Mouse (Mus musculus) central nervous system, embryonic 14 days (tissue): ENCODE data around the gene Tspear. TPM values are rescaled to one million over a fixed set of nuclear protein-coding genes. Genes with fewer than 3 reads are reported as not detected.

Experiments
- polyA plus RNA-seq: library from polyadenylated mRNA; depleted of rRNA; stranded (reverse); fragments of >200 nt; gene quantifications from 2 replicates; pipeline ENCODE4 v1.2.3, GENCODE M21; 2012; rRNA removed

Tspear gene
- 0.48 and 1.0 TPM in 2 replicates for polyA plus RNA-seq

DNA sequence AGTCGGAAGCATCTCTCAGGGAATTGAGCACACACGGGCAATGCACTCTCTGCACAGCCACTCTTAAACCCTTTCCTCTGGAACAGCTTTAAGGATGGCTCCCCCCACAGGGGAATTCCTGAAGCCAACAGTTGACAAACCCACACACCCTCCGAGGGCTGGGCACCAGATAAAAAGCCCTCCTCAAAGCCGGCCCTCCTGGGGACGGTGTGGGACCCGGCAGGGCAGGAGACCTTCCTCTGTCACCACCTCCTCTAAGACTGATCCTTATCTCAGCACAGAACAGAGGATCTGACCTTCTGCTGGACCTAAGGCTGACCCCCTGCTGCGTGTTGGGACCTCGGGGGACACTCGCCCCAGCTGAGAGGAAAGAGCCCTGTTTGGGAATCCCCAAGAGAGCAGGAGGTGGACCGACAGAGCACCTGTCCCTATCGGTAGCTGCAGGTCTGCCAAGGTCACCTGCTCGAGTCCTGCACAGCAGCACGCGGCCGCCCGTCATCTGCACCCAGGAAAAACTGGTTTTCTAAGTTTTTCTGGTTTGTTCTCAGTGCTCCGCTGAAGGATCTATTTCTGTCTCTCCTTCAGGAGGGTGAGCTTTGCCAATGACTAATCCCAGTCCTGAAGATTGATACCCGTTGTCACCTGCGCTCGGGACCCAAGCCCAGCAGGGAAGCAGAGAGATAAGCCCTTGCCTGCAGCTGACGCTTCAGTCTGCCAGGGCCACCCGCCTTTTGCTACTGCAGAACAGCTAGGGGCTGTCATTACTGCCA, at the start of gene Tspear:
Tspear (plus strand) TSS at position 675 of the 770 bp plus-strand sequence.

GRCm38 (mm10) chr10:77690356-77690807, 4.0 kb downstream of the Tspear start, which contains the start of gene Gm19402:
TSS of gene Gm19402 (minus strand) at chr10:77690757.

GRCm38 (mm10) chr10:77697133-77697532, 10.8 kb downstream of the Tspear start, which contains the start of gene Gm9508:
TSS of gene Gm9508 (minus strand) at chr10:77697233.

GRCm38 (mm10) chr10:77706326-77706725, 20.0 kb downstream of the Tspear start, which contains the start of gene Gm10272:
TSS of gene Gm10272 (plus strand) at chr10:77706626.

GRCm38 (mm10) chr10:77711157-77711556, 24.8 kb downstream of the Tspear start, which contains the start of gene Gm10024:
TSS of gene Gm10024 (plus strand) at chr10:77711457.

DNA sequence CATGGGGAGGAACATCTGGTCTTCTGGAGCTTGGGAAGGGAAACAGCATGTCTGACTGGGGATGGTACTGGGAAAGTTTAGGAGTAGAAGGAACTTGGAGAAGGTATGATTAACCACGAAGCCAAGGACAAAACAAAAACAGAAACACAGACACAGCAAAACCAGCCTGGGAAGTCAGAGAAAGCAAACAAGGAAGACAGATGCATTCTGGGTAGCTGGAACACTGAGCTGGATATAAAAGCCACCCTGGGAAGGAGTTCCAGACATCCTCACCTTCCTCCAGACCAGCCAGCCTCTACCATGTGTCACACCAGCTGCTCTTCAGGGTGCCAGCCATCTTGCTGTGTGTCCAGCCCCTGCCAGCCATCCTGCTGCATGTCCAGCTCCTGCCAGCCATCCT, 29.1 kb downstream of the Tspear start, which contains the start of gene Gm10142:
Gm10142 (plus strand) TSS at position 301 of the 400 bp plus-strand sequence.

DNA sequence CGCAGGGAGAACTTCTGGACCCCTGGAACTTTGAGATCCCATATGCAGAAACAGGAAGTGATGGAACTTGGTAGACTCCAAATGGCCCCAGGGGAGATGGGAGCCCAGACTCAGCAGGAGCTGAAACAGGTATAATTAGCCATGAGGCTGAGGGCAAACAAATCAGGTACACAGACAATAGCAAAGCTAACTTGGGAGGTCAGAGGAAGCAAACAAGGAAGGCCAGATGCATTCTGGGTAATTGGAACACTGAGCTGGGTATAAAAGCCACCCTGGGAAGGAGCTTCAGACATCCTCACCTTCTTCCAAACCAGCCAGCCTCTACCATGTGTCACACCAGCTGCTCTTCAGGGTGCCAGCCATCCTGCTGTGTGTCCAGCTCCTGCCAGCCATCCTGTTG, 33.9 kb downstream of the Tspear start, which contains the start of gene Krtap12-1:
Krtap12-1 (plus strand) TSS at position 301 of the 400 bp plus-strand sequence.

DNA sequence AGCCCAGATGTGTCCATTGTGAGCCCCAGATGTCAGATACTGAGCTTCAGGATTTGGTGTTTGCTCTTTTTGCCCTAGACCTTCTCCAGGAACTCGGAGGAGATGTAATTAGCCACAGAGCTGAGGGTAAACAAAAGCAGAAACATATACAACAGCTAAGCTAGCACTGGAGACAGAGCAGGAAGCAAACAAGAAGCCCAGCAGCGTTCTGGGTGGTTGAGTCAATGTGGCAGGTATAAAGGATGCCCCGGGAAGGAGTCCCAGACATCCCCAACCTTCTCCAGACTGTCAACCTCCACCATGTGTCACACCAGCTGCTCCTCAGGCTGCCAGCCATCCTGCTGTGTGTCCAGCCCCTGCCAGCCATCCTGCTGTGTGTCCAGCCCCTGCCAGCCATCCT, 39.8 kb downstream of the Tspear start, which contains the start of gene Gm10100:
Gm10100 (plus strand) TSS at position 301 of the 400 bp plus-strand sequence.

GRCm38 (mm10) chr10:77741924-77742688, 55.7 kb downstream of the Tspear start, which contains the start of gene Gm18596:
TSS of gene Gm18596 (minus strand) at chr10:77742638.

GRCm38 (mm10) chr10:77751254-77751653, 64.9 kb downstream of the Tspear start, which contains the start of gene Gm9736:
TSS of gene Gm9736 (minus strand) at chr10:77751354.

DNA sequence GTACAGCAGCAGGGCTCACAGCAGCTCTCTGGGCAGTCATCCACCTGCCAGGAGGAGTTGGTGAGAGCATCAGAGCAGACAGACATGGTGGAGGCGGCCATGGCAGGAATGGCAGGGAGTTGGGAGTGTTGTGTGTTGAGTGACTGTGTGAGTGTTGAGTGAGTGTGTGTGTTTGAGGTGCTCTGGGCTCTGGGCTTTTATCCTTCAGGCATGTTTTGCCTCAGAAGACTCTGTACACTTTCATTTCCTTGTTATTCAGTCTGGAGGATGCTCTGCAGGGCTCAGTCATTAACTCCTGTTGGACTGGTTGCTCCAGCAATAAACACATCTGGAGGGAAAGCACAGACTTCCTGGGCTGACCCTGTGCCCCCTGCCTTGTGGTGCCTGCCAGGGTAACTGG, 73.2 kb downstream of the Tspear start, which contains the start of gene Gm3233:
Gm3233 (minus strand) TSS at position 101 of the 400 bp plus-strand sequence.

GRCm38 (mm10) chr10:77771225-77771624, 84.9 kb downstream of the Tspear start, which contains the start of gene Gm3238:
TSS of gene Gm3238 (minus strand) at chr10:77771325.

DNA sequence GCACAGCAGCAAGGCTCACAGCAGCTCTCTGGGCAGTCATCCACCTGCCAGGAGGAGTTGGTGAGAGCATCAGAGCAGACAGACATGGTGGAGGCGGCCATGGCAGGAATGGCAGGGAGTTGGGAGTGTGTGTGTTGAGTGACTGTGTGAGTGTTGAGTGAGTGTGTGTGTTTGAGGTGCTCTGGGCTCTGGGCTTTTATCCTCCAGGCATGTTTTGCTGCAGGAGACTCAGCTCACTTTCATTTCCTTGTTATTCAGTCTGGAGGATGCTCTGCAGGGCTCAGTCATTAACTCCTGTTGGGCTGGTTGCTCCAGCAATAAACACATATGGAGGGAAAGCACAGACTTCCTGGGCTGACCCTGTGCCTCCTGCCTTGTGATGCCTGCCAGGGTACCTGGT, 90.5 kb downstream of the Tspear start, which contains the start of gene Gm7138:
Gm7138 (minus strand) TSS at position 101 of the 400 bp plus-strand sequence.

GRCm38 (mm10) chr10:77782442-77782841, 96.1 kb downstream of the Tspear start, which contains the start of gene Gm3250:
TSS of gene Gm3250 (minus strand) at chr10:77782542.

GRCm38 (mm10) chr10:77787876-77788275, 101.5 kb downstream of the Tspear start, which contains the start of gene Gm7137:
TSS of gene Gm7137 (minus strand) at chr10:77788200.

DNA sequence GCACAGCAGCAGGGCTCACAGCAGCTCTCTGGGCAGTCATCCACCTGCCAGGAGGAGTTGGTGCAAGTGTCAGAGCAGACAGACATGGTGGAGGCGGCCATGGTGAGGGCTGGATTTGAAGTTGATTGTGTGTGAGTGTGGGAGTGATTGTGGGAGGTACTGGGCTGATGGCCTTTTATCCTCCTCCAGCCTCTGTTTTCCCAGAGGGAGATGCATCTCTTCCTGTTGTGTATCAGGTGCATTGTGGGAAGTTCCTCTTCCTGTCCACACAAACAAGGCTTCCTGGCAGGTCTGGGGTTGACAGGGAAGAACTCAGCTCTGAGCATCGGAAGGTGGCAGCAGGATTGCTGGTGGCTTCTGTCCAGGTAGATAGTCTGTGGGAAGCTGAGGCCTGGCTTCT, 108.6 kb downstream of the Tspear start, which contains the start of gene Gm9639:
Gm9639 (minus strand) TSS at position 101 of the 400 bp plus-strand sequence.

DNA sequence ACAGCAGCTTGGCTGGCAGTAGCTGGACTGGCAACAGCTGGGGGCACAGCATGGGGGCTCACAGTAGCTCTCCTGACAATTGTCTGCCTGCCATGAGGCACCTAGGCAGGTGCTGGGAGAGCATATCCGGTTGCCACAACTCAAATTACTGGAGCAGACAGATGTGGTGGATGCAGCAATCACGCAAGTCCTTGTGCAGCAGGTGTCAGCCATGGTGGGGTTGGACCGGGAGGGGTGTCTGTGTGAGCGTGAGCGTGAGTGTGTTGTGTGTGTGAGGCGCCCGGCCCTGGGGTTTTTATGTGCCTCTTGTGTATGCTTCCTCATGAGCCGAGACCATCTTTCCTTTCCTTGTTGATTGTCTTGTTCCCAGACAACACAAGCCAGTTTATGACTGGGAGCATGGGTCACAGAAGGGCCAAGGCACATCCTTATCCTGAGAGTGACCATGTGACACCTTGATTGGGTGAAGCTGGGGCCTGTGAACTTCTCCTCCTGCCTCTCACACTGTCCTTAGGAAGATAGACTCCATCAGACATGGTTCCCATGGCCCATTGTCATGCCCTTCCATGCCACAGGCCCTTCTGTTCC, 112.6 kb downstream of the Tspear start, which contains the start of gene Gm19668:
Gm19668 (minus strand) TSS at position 213 of the 588 bp plus-strand sequence.

GRCm38 (mm10) chr10:77811743-77812142, 125.4 kb downstream of the Tspear start, which contains the start of gene Gm9507:
TSS of gene Gm9507 (minus strand) at chr10:77811843.

GRCm38 (mm10) chr10:77814382-77814781, 128.0 kb downstream of the Tspear start, which contains the start of gene Gm2696:
TSS of gene Gm2696 (plus strand) at chr10:77814682.

GRCm38 (mm10) chr10:77826951-77827350, 140.6 kb downstream of the Tspear start, which contains the start of gene Krtap10-4:
TSS of gene Krtap10-4 (minus strand) at chr10:77827095.

DNA sequence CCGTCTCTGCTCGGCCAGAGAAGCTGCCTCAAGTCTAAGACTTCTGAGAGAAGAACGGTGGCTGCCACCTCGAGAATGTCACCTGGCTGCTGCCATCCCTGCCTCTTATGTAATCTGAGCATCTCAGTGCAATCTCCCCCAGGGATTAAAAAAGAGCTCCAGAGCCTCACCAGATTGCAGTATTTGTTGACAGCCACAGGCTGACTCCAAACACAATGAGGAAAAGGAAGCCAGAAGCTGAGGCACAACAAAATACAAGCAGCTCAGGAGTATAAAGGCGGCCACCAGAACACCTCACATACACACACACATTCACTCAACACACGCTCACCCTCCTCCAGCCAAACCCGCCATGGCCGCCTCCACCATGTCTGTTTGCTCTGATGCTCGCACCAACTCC, 149.3 kb downstream of the Tspear start, which contains the start of gene Krtap10-10:
Krtap10-10 (plus strand) TSS at position 301 of the 400 bp plus-strand sequence.

GRCm38 (mm10) chr10:77846503-77846902, 160.1 kb downstream of the Tspear start, which contains the start of gene Gm36176:
TSS of gene Gm36176 (plus strand) at chr10:77846803.

